Mouse (Mus musculus): ENCODE results near the gene Lap3. TPM values are rescaled to one million over a fixed set of nuclear protein-coding genes. Genes with fewer than 3 reads are reported as not detected.
A peak's percentile ranks its signal among the peaks of the same experiment; 100 is the strongest.

Lap3 gene
- 70.5 and 70.6 TPM in 2 replicates for polyA plus RNA-seq (2014; fragmentation: Nextera tagmentation; extraction: Ambion mirVana)

DNA sequence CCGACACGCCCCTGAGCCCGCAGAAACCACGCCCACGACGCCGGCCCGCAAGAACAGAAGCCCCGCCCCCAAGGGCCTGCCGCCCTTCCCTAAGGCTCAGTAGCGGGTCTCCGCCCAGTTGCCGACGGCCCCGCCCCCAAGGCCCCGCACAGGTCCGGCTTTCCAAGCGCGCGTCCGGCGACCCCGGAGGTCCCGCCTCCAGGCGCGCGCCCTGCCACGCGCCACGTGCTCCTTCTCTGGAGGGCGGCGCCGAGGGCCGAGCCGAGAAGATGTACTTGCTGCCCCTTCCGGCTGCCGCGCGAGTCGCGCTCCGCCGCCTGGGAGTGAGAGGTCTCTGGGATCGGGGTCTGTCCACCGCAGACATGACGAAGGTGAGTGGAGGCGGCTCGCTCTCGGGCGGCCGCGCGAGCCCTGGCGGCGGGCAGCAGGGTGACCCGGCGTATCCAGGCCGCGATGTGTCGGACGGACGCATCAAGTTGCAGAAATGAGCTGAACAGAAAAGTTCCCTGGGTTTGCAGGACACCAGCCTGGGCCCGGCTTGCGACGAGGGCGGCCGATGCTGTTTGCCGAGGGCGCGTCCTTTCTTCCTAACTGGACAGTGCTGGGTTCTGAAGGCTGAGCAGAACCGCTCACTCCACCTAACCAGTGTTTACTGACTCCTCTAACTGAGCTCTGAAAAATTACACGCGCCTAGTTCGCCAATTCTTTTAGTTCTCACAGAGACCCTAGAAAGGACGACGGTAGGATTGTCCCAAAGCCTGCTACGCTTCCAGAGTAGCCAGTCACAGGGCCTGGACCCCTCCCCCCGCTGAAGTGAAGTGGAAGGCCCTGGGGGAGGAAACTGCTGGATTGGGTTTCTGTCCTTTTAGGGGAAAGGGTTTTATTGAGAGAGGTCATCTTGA lies at the start of gene Lap3:
TSS of gene Lap3 (plus strand) at position 184 of the 902 bp plus-strand sequence.
- peaks cover 30% of the 10 kb centered on the region for H3K36me3 ChIP-seq (ENCODE audit: control insufficient read depth, insufficient read depth, low read length)
- H3K27me3 ChIP-seq (ENCODE audit: control insufficient read depth, insufficient read depth, low read length) = 0 out of 2 replicates have a peak, but pooled peaks cover 3% of the 10 kb centered on the region
- peak; percentile 96 for ATAC-seq (ENCODE audit: insufficient number of reproducible peaks, insufficient read depth, low FRiP score, low read depth)
- peak within 1 kb of the TSS; percentile 82 for H3K4me2 ChIP-seq (ENCODE audit: low read length)
- H3K4me1 ChIP-seq (ENCODE audit: control insufficient read depth in 2 of 2, insufficient read depth in 2 of 2, low read length in 2 of 2) = peaks cover 8% of the 10 kb centered on the region in 2 experiments
- under 1% methylated on average over 78 of the region's 78 CpGs for WGBS
- H3K4me3 ChIP-seq (ENCODE audit: control insufficient read depth in 1 of 2, insufficient read depth in 1 of 2, low read depth in 1 of 2, low read length in 2 of 2) = peak within 1 kb of the TSS; percentile 69 to 76
- H3K9ac ChIP-seq (ENCODE audit: low read length) = peak within 1 kb of the TSS; percentile 84
- no peaks in the 10 kb centered on the region for H3K9me3 ChIP-seq (ENCODE audit: control insufficient read depth, low read length)
- H3K27ac ChIP-seq (replicated peaks in 1 of 2; ENCODE audit: control insufficient read depth in 1 of 2, insufficient read depth in 1 of 2, low read depth in 2 of 2, low read length in 2 of 2) = peak within 1 kb of the TSS; percentile 17 to 71

DNA sequence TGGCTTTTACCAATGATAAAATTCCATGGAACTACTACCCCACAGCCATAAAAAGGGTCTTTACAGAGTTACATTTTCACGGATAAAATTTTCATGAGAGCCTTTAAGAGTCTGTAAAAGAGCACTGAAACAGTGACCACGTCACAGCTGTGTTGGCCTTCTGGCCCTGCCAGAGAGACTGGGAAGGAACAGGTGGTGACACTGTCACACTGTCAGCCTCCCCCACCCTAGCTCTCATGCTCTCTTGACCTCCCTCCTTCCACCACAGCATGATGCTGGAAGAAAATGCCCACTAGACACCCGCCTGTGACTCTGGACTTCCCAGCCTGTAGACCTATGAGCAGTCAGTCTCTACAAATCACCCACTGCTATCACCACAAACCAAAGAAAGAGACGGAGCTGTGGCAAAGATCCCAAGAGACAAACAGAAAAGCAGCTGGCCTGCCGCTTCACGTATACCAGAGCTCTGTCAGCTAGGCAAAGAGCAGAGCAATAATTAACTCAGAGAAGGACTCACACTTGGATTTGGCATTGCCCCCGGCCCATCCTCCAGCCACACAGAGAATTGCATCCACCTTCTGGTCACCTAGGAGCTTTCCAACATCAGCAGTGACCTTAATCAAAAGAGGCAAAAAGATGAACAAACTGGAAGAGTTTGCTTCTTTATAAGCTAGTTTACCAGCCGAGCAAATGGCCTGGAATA lies 48.9 kb upstream of the Lap3 start:
- peaks cover 40% of the 10 kb centered on the region for H3K36me3 ChIP-seq (ENCODE audit: control insufficient read depth, insufficient read depth, low read length)
- no peak for ATAC-seq (ENCODE audit: insufficient number of reproducible peaks, insufficient read depth, low FRiP score, low read depth)
- H3K9ac ChIP-seq (ENCODE audit: low read length) = no peak overlapping the region
- no peak overlapping the region for H3K4me2 ChIP-seq (ENCODE audit: low read length)
- no peaks in the 10 kb centered on the region for H3K27me3 ChIP-seq (ENCODE audit: control insufficient read depth, insufficient read depth, low read length)
- H3K9me3 ChIP-seq (ENCODE audit: control insufficient read depth, low read length) = no peaks in the 10 kb centered on the region
- no peak overlapping the region for H3K4me3 ChIP-seq (ENCODE audit: control insufficient read depth in 1 of 2, insufficient read depth in 1 of 2, low read depth in 1 of 2, low read length in 2 of 2)
- peaks cover 7 to 11% of the 10 kb centered on the region in 2 experiments for H3K4me1 ChIP-seq (ENCODE audit: control insufficient read depth in 2 of 2, insufficient read depth in 2 of 2, low read length in 2 of 2)
- no peak overlapping the region for H3K27ac ChIP-seq (replicated peaks in 1 of 2; ENCODE audit: control insufficient read depth in 1 of 2, insufficient read depth in 1 of 2, low read depth in 2 of 2, low read length in 2 of 2)
- WGBS = 83% methylated on average over 8 of the region's 8 CpGs

DNA sequence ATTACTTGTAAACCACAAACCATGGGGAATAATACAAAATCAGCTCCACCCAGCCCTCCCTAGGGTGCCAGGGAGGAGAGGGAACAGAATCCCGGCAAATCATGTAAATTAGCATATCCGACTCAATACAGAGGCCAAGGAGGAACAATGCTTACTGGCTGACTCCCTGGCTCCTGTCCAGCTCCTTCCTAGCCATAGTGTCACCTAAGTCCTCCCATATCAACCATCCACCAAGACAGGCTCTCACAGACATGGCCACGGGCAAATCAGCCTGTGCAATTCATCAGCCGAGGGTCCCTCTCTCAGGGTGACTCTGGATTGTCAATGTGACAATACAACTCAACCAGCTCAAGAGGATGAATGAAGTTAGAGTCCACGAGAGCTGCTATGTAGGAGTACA lies 44.5 kb upstream of the Lap3 start:
- Histone ChIP-seq H3K9me3 (ENCODE audit: control insufficient read depth, low read length) (no peaks in the 10 kb centered on the region), H3K4me2 (ENCODE audit: low read length) (peak overlapping the region; percentile 96), H3K4me3 (ENCODE audit: control insufficient read depth in 1 of 2, insufficient read depth in 1 of 2, low read depth in 1 of 2, low read length in 2 of 2) (no peak overlapping the region), H3K27ac (replicated peaks in 1 of 2; ENCODE audit: control insufficient read depth in 1 of 2, insufficient read depth in 1 of 2, low read depth in 2 of 2, low read length in 2 of 2) (no peak overlapping the region), H3K4me1 (ENCODE audit: control insufficient read depth in 2 of 2, insufficient read depth in 2 of 2, low read length in 2 of 2) (peaks cover 8 to 10% of the 10 kb centered on the region in 2 experiments), H3K36me3 (ENCODE audit: control insufficient read depth, insufficient read depth, low read length) (peaks cover 15% of the 10 kb centered on the region; the same call in 1 of the 2 replicates), H3K27me3 (ENCODE audit: control insufficient read depth, insufficient read depth, low read length) (no peaks in the 10 kb centered on the region), H3K9ac (ENCODE audit: low read length) (peak overlapping the region; percentile 82)
- ATAC-seq (ENCODE audit: insufficient number of reproducible peaks, insufficient read depth, low FRiP score, low read depth) = no peak
- WGBS = 52% methylated on average over 5 of the region's 5 CpGs

DNA sequence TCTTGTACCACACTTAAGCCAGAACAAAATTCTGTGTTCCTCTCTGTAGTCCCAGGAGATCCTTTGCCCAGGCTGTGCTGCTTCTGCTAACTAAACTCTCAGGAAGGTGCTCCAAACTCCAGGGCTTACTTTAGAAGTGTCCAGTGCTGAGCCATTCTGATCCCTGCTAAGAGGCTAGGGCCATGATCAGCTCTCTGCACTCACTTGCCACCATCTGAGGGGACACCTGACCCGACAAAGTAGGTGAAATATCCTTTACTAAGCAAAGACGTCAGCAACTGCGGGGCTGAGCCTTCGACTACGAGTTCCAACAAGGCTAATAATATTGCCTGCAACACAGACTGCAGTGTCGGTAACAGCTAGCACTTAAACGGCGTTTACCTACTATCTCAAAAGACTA lies 44.0 kb upstream of the Lap3 start:
- ATAC-seq (ENCODE audit: insufficient number of reproducible peaks, insufficient read depth, low FRiP score, low read depth) = no peak
- peaks cover 13% of the 10 kb centered on the region; the same call in 1 of the 2 replicates for H3K36me3 ChIP-seq (ENCODE audit: control insufficient read depth, insufficient read depth, low read length)
- peak overlapping the region in 1 of 2 experiments; percentile 82; a peak in 1 of 4 replicates for H3K27ac ChIP-seq (replicated peaks in 1 of 2; ENCODE audit: control insufficient read depth in 1 of 2, insufficient read depth in 1 of 2, low read depth in 2 of 2, low read length in 2 of 2)
- no peaks in the 10 kb centered on the region for H3K9me3 ChIP-seq (ENCODE audit: control insufficient read depth, low read length)
- peak overlapping the region; percentile 96 for H3K4me2 ChIP-seq (ENCODE audit: low read length)
- H3K9ac ChIP-seq (ENCODE audit: low read length) = peak overlapping the region; percentile 82
- WGBS = 3% methylated on average over 8 of the region's 8 CpGs
- H3K4me1 ChIP-seq (ENCODE audit: control insufficient read depth in 2 of 2, insufficient read depth in 2 of 2, low read length in 2 of 2) = peaks cover 8 to 10% of the 10 kb centered on the region in 2 experiments
- H3K4me3 ChIP-seq (ENCODE audit: control insufficient read depth in 1 of 2, insufficient read depth in 1 of 2, low read depth in 1 of 2, low read length in 2 of 2) = peak overlapping the region; percentile 78 to 95
- no peaks in the 10 kb centered on the region for H3K27me3 ChIP-seq (ENCODE audit: control insufficient read depth, insufficient read depth, low read length)

DNA sequence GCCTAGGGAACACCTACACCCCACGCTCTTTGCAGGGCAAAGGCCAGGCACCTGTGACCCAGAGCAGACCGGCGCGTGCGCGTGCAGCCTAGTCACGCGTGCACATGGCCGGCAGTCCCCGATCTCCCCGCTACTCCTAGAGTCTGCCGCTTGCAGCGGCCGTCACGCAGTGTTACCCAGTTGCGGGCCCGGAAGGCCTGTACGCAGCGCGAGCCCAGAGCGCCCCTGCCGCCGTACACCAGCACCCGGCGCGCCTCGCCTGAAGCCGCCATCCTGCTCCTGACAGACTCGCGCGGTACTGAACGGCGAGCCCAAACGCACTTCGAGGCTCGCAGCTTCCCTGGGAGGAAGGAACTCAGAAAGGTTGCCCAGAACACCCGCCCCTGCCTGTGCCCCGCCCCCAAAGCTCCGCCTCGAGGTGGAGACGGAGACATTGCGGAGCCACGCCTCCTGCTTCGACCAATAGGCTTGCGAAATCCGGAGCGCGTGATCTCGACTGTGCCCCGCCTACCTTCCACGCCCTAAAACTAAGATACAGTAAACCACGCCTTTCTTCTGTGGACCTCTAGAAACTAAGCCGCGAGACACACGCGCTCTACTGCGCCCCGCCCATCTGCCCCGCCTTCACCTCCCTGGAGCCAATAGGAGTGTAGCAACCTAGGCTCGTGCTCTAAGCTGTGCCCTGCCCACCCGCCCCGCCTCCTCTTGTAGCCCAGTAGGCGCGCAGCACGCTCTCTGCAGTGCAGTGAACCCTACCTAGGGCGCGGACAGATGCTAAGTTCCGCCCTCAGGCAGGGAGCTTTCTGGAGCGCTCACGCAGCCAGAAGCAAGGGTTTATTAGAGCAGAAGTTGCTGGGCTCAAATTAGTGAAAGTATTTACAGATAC lies 43.1 kb upstream of the Lap3 start, which contains the start of gene Qdpr:
TSS of gene Qdpr (minus strand) at position 406 of the 886 bp plus-strand sequence.
- H3K36me3 ChIP-seq (ENCODE audit: control insufficient read depth, insufficient read depth, low read length) = peaks cover 5% of the 10 kb centered on the region; the same call in 1 of the 2 replicates
- peak within 1 kb of the TSS; percentile 72 to 82 for H3K27ac ChIP-seq (replicated peaks in 1 of 2; ENCODE audit: control insufficient read depth in 1 of 2, insufficient read depth in 1 of 2, low read depth in 2 of 2, low read length in 2 of 2)
- under 1% methylated on average over 70 of the region's 70 CpGs for WGBS
- H3K4me2 ChIP-seq (ENCODE audit: low read length) = peak within 1 kb of the TSS; percentile 96
- peak; percentile 100 for ATAC-seq (ENCODE audit: insufficient number of reproducible peaks, insufficient read depth, low FRiP score, low read depth)
- no peaks in the 10 kb centered on the region for H3K27me3 ChIP-seq (ENCODE audit: control insufficient read depth, insufficient read depth, low read length)
- peak within 1 kb of the TSS; percentile 78 to 95 for H3K4me3 ChIP-seq (ENCODE audit: control insufficient read depth in 1 of 2, insufficient read depth in 1 of 2, low read depth in 1 of 2, low read length in 2 of 2)
- H3K9me3 ChIP-seq (ENCODE audit: control insufficient read depth, low read length) = no peaks in the 10 kb centered on the region
- peaks cover 8 to 10% of the 10 kb centered on the region in 2 experiments for H3K4me1 ChIP-seq (ENCODE audit: control insufficient read depth in 2 of 2, insufficient read depth in 2 of 2, low read length in 2 of 2)
- peak within 1 kb of the TSS; percentile 82 for H3K9ac ChIP-seq (ENCODE audit: low read length)

DNA sequence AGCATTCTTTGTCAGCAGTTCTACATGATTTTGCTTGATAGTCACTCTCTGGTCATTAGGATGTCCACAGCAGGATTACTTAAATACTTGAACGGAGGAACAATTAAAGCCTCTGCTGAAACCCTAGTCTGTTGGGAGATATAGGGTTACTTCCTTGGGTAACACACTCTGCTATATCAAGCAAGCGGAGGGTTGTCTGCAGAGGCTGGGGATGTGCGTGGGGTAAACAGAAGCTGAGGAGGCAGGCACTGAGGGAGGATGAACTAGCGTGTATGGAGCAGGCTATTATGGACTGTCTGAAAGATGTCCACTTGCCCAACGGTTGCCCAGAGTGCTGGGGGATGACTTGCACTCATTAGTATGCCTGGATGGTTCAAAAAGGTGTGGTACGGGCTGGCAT lies 39.7 kb upstream of the Lap3 start, which contains the start of gene Clrn2:
TSS of gene Clrn2 (plus strand) at position 301 of the 400 bp plus-strand sequence.
- Histone ChIP-seq H3K36me3 (ENCODE audit: control insufficient read depth, insufficient read depth, low read length) (no peaks in the 10 kb centered on the region), H3K27me3 (ENCODE audit: control insufficient read depth, insufficient read depth, low read length) (no peaks in the 10 kb centered on the region), H3K9ac (ENCODE audit: low read length) (no peak within 1 kb of the TSS), H3K4me3 (ENCODE audit: control insufficient read depth in 1 of 2, insufficient read depth in 1 of 2, low read depth in 1 of 2, low read length in 2 of 2) (no peak within 1 kb of the TSS), H3K4me1 (ENCODE audit: control insufficient read depth in 2 of 2, insufficient read depth in 2 of 2, low read length in 2 of 2) (peaks cover 8 to 10% of the 10 kb centered on the region in 2 experiments), H3K4me2 (ENCODE audit: low read length) (no peak within 1 kb of the TSS), H3K27ac (replicated peaks in 1 of 2; ENCODE audit: control insufficient read depth in 1 of 2, insufficient read depth in 1 of 2, low read depth in 2 of 2, low read length in 2 of 2) (no peak within 1 kb of the TSS), H3K9me3 (ENCODE audit: control insufficient read depth, low read length) (no peaks in the 10 kb centered on the region)
- no peak for ATAC-seq (ENCODE audit: insufficient number of reproducible peaks, insufficient read depth, low FRiP score, low read depth)
- 71% methylated on average over 6 of the region's 6 CpGs for WGBS
